14 mouse cellular contexts compared by ENCODE assay signal in the genomic region with DNA sequence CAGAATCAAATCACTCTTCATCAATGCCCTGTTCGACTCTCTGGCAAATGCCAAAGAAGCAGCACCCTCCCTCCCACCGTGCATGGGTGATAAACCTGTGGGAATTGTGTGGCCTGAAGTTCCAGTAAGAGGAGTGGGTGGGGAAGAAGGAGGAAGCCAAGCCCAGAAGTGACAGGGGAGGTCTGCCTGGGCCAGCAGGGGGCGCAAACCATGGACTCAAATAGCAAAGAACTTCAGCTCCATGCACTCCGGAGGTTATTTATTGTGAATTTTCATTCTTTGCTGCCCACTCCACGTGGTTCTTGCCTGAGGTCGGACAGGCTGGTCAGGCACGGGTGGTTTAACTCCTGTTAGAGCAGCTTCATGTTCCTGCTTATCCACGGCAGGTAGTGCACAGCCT. TPM values are rescaled to one million over a fixed set of nuclear protein-coding genes. Genes with fewer than 3 reads are reported as not detected.
DNase-seq lines count a peak whose midpoint lies in the region; ATAC-seq and TF ChIP-seq lines count a peak whose summit lies in the region.
"Not testable (repeated sequence)": the region's sequence is repeated elsewhere in the genome, so short reads cannot be mapped to it uniquely, and the experiment has no call there.
"Had no signal": no experiment of that assay in that cellular context is flagged by ENCODE, and none has a peak within 500 bp of the region (broad histone marks: within the 10 kb centered on the region; RNA-seq: fewer than 3 reads in every experiment).

No protein-coding gene starts in this region.

- not testable (repeated sequence) for H3K36me3 ChIP-seq in midbrain, postnatal 0 days (ENCODE audit: insufficient read depth, low read length); stomach, postnatal 0 days (ENCODE audit: control insufficient read depth, insufficient read depth, low read length)

- DNase-seq in A20 (ENCODE audit: low read depth, low spot score), result peak; percentile 53
- DNase-seq in adrenal gland, adult (ENCODE audit: inconsistent age in 2 of 2, low spot score in 1 of 2), result peak; percentile 26 to 72
- peak; percentile 3 to 33 for DNase-seq in kidney, adult 8-10 months
- DNase-seq in liver, result peak; percentile 33
- not testable (repeated sequence) for DNase-seq in midbrain, postnatal 0 days (ENCODE audit: low spot score)
- DNase-seq in stomach, postnatal 0 days (ENCODE audit: low spot score), result peak; percentile 72

- ATAC-seq in granulocyte monocyte progenitor cell, adult 5-6 weeks (replicated peaks; ENCODE audit: poor library complexity, severe bottlenecking), result peak; percentile 62
- not testable (repeated sequence) for ATAC-seq in midbrain, postnatal 0 days (ENCODE audit: low FRiP score); stomach, postnatal 0 days (ENCODE audit: low FRiP score, low TSS enrichment)

- H3K4me2 ChIP-seq in midbrain, postnatal 0 days (ENCODE audit: low read depth, low read length, poor library complexity, severe bottlenecking); stomach, postnatal 0 days (replicated peaks; ENCODE audit: low read depth): not testable (repeated sequence)

- H3K9ac ChIP-seq in midbrain, postnatal 0 days (replicated peaks; ENCODE audit: low read length, poor library complexity, severe bottlenecking); stomach, postnatal 0 days (ENCODE audit: low read length): not testable (repeated sequence)

- not testable (repeated sequence) for H3K4me1 ChIP-seq in cortical plate, adult 2 months (ENCODE audit: control insufficient read depth, insufficient read depth, low read length); midbrain, postnatal 0 days (ENCODE audit: insufficient read depth, low read length); stomach, postnatal 0 days (replicated peaks; ENCODE audit: control insufficient read depth, insufficient read depth)

- TF ChIP-seq CTCF in cortical plate, adult 2 months (IDR thresholded peaks at IDR 0.05; ENCODE audit: extremely low read depth, insufficient read depth, low read length), result 0 out of 2 replicates have a peak, but pooled peaks have one; percentile 21
- TF ChIP-seq CTCF in midbrain, postnatal 0 days (IDR thresholded peaks at IDR 0.05), result peak; percentile 56
- TF ChIP-seq CTCF in stomach, postnatal 0 days (IDR thresholded peaks at IDR 0.05; ENCODE audit: low read depth), result peak; percentile 72

- TF ChIP-seq POLR2A in cortical plate, adult 2 months (IDR thresholded peaks at IDR 0.05; ENCODE audit: extremely low read depth, insufficient read depth, low read length), result not testable (repeated sequence)

- H3K9me3 ChIP-seq in midbrain, postnatal 0 days (ENCODE audit: low read length); stomach, postnatal 0 days (ENCODE audit: control insufficient read depth, low read length): not testable (repeated sequence)

- 29% methylated on average over 8 of the region's 8 CpGs for WGBS in midbrain, postnatal 0 days
- 22% methylated on average over 8 of the region's 8 CpGs for WGBS in stomach, postnatal 0 days

- not testable (repeated sequence) for H3K27ac ChIP-seq in cortical plate, adult 2 months (ENCODE audit: insufficient read depth, low read length); midbrain, postnatal 0 days (ENCODE audit: low read depth, low read length); stomach, postnatal 0 days (replicated peaks)

- H3K4me3 ChIP-seq in cortical plate, adult 2 months (ENCODE audit: insufficient read depth, low read length); midbrain, postnatal 0 days (ENCODE audit: low read depth, low read length); stomach, postnatal 0 days (ENCODE audit: low read depth, low read length): not testable (repeated sequence)

- not testable (repeated sequence) for TF ChIP-seq EP300 in stomach, postnatal 0 days (optimal IDR thresholded peaks at IDR 0.05)

- H3K27me3 ChIP-seq in midbrain, postnatal 0 days (ENCODE audit: insufficient read depth, low read length); stomach, postnatal 0 days (ENCODE audit: control insufficient read depth, insufficient read depth, low read length): not testable (repeated sequence)

RNA-seq across cellular contexts. Expression of a gene that starts 3.3 kb away (rescaled TPM):
- polyA plus RNA-seq in cortical plate, adult 2 months (2012; rRNA removed), result not detected in 2 replicates
- not detected in 2 replicates for total RNA-seq in granulocyte monocyte progenitor cell, adult 5-6 weeks (2014; fragmentation: Nextera tagmentation)
- total RNA-seq in granulocyte monocyte progenitor cell, adult 5-6 weeks (2017), result not detected in 2 replicates
- not detected in 2 replicates for total RNA-seq in midbrain, postnatal 0 days (2014; rRNA removed)
- not detected in 2 replicates for polyA plus RNA-seq in midbrain, postnatal 0 days (2015; fragmentation: Nextera tagmentation; extraction: Ambion mirVana)
- polyA plus RNA-seq in stomach, postnatal 0 days (2015; fragmentation: Nextera tagmentation; extraction: Ambion mirVana), result not detected in 2 replicates
- total RNA-seq: gastrocnemius, adult 8-10 months had no signal
- polyA plus RNA-seq: CD4-positive, CD25-positive, alpha-beta regulatory T cell, adult 4 months; inflammation-experienced regulatory T-cells, adult 6 months; limb, embryonic 15.5 days; neural tube, embryonic 12.5 days; stomach, embryonic 16.5 days had no signal

RNA-seq across cellular contexts. Expression of a gene that starts 18.3 kb away (rescaled TPM):
- polyA plus RNA-seq in cortical plate, adult 2 months (2012; rRNA removed), result not detected in 2 replicates
- not detected in 2 replicates for total RNA-seq in granulocyte monocyte progenitor cell, adult 5-6 weeks (2014; fragmentation: Nextera tagmentation)
- total RNA-seq in granulocyte monocyte progenitor cell, adult 5-6 weeks (2017), result not detected in 2 replicates
- not detected in 2 replicates for total RNA-seq in midbrain, postnatal 0 days (2014; rRNA removed)
- polyA plus RNA-seq in midbrain, postnatal 0 days (2015; fragmentation: Nextera tagmentation; extraction: Ambion mirVana), result not detected in 2 replicates
- not detected in 2 replicates for polyA plus RNA-seq in stomach, postnatal 0 days (2015; fragmentation: Nextera tagmentation; extraction: Ambion mirVana)
- total RNA-seq: gastrocnemius, adult 8-10 months had no signal
- polyA plus RNA-seq: CD4-positive, CD25-positive, alpha-beta regulatory T cell, adult 4 months; inflammation-experienced regulatory T-cells, adult 6 months; limb, embryonic 15.5 days; neural tube, embryonic 12.5 days; stomach, embryonic 16.5 days had no signal

RNA-seq across cellular contexts. Expression of a gene that starts 33.6 kb away (rescaled TPM):
- not detected in 2 replicates for polyA plus RNA-seq in cortical plate, adult 2 months (2012; rRNA removed)
- not detected in 2 replicates for total RNA-seq in granulocyte monocyte progenitor cell, adult 5-6 weeks (2014; fragmentation: Nextera tagmentation)
- not detected in 2 replicates for total RNA-seq in granulocyte monocyte progenitor cell, adult 5-6 weeks (2017)
- total RNA-seq in midbrain, postnatal 0 days (2014; rRNA removed), result not detected in 2 replicates
- not detected in 2 replicates for polyA plus RNA-seq in midbrain, postnatal 0 days (2015; fragmentation: Nextera tagmentation; extraction: Ambion mirVana)
- not detected in 2 replicates for polyA plus RNA-seq in stomach, postnatal 0 days (2015; fragmentation: Nextera tagmentation; extraction: Ambion mirVana)
- total RNA-seq: gastrocnemius, adult 8-10 months had no signal
- polyA plus RNA-seq: inflammation-experienced regulatory T-cells, adult 6 months; limb, embryonic 15.5 days; neural tube, embryonic 12.5 days; stomach, embryonic 16.5 days had no signal

RNA-seq across cellular contexts. Expression of a gene that starts 45.2 kb away (rescaled TPM):
- not detected in 2 replicates for polyA plus RNA-seq in cortical plate, adult 2 months (2012; rRNA removed)
- total RNA-seq in granulocyte monocyte progenitor cell, adult 5-6 weeks (2014; fragmentation: Nextera tagmentation), result not detected in 2 replicates
- total RNA-seq in granulocyte monocyte progenitor cell, adult 5-6 weeks (2017), result not detected in 2 replicates
- not detected in 2 replicates for total RNA-seq in midbrain, postnatal 0 days (2014; rRNA removed)
- polyA plus RNA-seq in midbrain, postnatal 0 days (2015; fragmentation: Nextera tagmentation; extraction: Ambion mirVana), result not detected in 2 replicates
- not detected in 2 replicates for polyA plus RNA-seq in stomach, postnatal 0 days (2015; fragmentation: Nextera tagmentation; extraction: Ambion mirVana)
- total RNA-seq: gastrocnemius, adult 8-10 months had no signal
- polyA plus RNA-seq: CD4-positive, CD25-positive, alpha-beta regulatory T cell, adult 4 months; inflammation-experienced regulatory T-cells, adult 6 months; limb, embryonic 15.5 days; neural tube, embryonic 12.5 days; stomach, embryonic 16.5 days had no signal

RNA-seq across cellular contexts. Expression of a gene that starts 56.8 kb away (rescaled TPM):
- not detected in 2 replicates for polyA plus RNA-seq in cortical plate, adult 2 months (2012; rRNA removed)
- not detected in 2 replicates for total RNA-seq in granulocyte monocyte progenitor cell, adult 5-6 weeks (2014; fragmentation: Nextera tagmentation)
- not detected in 2 replicates for total RNA-seq in granulocyte monocyte progenitor cell, adult 5-6 weeks (2017)
- total RNA-seq in midbrain, postnatal 0 days (2014; rRNA removed), result not detected in 2 replicates
- 0.20 TPM in 1 of 2 replicates, not detected in the other for polyA plus RNA-seq in midbrain, postnatal 0 days (2015; fragmentation: Nextera tagmentation; extraction: Ambion mirVana)
- 0.11 TPM in 1 of 2 replicates, not detected in the other for polyA plus RNA-seq in stomach, postnatal 0 days (2015; fragmentation: Nextera tagmentation; extraction: Ambion mirVana)
- total RNA-seq: gastrocnemius, adult 8-10 months had no signal
- polyA plus RNA-seq: neural tube, embryonic 12.5 days; stomach, embryonic 16.5 days had no signal

Comparison
In these comparisons a context has a peak if more than half of its experiments do, and no peak if none do; other contexts are left out.
1. CTCF ChIP-seq: peak in every context shown above with its lines; median percentile 72 in stomach, postnatal 0 days; 56 in midbrain, postnatal 0 days; 21 in cortical plate, adult 2 months.